Mouse (Mus musculus) heart, postnatal 0 days (tissue): Measurements from ENCODE around the gene Acaa1a.

Experiments
- CTCF ChIP-seq: IDR thresholded peaks from 2 replicates; pipeline ENCODE4 v1.5.1; 2016; ENCODE audit warnings: antibody characterized with exemption, control low read depth, low read depth
- EP300 ChIP-seq: IDR thresholded peaks from 2 replicates; pipeline ENCODE4 v1.6.1; 2016; ENCODE audit warnings: antibody characterized with exemption, low read depth

GRCm38 (mm10) chr9:119353926-119354325 is 14.4 kb downstream of the Acaa1a start:
- TF ChIP-seq CTCF (no peak), EP300 (no peak)
